Mouse (Mus musculus): ENCODE measurements at regions not wholly inside any gene's neighbourhood (a gene's known extent, or its start where the extent isn't known, plus 50 kb on each side); places are given as distances from the start of the nearest gene placed in this dataset.

DNA sequence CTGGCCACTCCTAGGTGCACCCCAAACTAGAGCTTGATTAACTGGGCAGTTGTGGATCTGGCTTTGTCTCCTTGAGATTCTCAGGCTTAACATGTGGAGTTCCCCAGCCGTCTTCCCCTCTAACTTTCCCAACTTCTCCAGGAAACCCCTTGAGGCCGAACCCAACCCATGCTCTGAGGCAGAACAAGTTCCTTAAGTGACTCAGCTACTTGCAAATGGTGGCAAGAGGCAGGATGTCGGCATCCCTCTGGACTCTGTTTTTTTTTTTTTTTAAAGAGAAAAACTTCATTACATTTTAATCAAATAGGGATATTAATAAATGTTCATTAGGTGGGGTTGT, 54.5 kb upstream of the Sgk1 start:
- in situ Hi-C loops (cut with MboI; ENCODE audit: unreplicated experiment in 2 of 2), result loop anchor here (10.0 kb wide), 2 partner anchors 167 to 363 kb away; no protein-coding TSS in a partner anchor

DNA sequence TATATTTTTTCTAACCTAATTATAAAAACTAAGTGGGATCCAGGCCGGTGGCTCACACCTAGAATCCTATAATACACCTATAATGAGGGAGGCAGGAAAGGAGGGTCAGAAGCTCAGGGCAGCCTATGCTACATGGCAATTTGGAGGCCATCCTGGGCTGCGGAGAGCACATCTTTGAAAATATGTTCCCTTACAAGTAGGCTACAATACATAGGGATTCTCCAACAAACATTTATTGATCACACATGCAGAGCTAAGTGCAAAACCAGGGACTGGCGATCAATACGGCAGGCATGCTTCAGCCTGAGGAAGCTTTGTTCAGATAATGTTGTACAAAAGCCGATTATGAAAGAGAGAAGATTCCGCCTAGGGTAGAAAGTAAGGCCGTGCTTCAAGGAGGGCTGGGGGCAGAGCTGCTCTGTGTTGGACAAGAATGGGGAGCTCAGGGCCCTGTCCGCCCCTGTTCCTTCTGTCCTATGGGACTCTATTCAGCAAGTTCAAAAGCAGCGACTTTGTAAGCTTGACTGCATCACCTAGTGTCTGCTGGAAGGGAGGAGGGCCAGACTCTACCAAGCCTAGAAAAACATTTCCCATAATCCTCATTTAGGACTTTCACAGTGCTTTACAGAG, 53.4 kb upstream of the Sgk1 start:
- in situ Hi-C loops (cut with MboI; ENCODE audit: unreplicated experiment in 2 of 2), result loop anchor here (10.0 kb wide), 2 partner anchors 166 to 364 kb away; no protein-coding TSS in a partner anchor

GRCm38 (mm10) chr10:21829062-21829731, 52.8 kb upstream of the Sgk1 start:
- in situ Hi-C loops (cut with MboI; ENCODE audit: unreplicated experiment in 2 of 2), result loop anchor here (10.0 kb wide), 2 partner anchors 166 to 364 kb away; no protein-coding TSS in a partner anchor

DNA sequence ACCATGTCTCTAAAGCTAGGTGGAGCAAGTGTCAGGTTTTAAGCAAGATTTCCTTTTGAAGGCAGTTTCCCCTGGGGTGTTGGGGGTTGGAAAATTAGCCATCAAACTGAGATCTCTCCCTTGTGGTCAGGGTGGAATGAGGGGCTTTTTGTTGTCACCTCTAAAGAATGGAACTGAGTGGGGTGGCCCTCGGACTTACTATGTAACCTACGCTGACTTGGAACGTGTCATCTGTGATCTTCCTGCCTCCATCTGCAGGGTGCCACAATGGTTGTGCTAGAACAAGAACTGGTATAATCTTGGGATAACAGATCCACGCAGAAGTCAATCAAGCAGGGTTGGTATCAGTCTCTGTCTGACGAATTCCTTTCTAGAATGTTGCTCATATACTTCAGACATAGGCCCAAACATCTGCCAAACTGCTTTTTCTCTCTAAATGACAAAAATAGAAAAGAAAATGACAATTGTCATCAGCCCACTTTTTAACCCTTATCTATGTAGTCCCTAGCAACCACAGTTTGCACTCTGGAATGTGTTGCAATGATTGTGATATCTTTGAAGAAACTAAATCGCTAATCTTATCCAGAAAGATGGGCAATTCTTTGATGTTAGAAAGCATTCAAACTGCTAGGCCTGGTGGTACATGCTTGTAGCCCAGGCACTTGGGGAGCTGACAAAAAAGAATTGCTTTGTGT, 50.8 kb upstream of the Sgk1 start:
- in situ Hi-C loops (cut with MboI; ENCODE audit: unreplicated experiment in 2 of 2), result no loop called here
